Mouse (Mus musculus): ENCODE results near the gene Umodl1. TPM values are rescaled to one million over a fixed set of nuclear protein-coding genes. Genes with fewer than 3 reads are reported as not detected.
A peak's percentile ranks its signal among the peaks of the same experiment; 100 is the strongest.

Umodl1 gene
- total and polyA plus RNA-seq, 2 experiments: not detected

DNA sequence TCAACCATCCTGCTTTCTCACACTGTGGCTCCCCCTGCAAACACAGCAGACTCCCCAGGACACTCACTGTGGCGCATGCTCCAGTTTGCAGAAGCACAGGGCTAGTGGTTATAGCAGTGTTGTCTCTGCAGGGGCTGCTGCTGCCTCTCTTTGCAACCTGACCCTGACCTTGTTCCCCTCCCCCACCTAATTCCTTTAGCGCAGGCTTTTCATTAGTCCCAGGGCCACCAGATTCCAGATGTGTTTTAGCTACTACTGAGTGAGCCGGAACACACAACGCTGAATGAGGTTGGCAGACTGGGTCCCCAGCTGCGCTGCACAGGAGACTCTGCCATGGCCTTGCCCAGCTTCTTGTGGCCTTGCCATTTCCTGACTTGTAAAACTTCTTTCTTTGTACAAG lies 46.5 kb downstream of the Umodl1 start:
- H3K36me3 ChIP-seq (ENCODE audit: control insufficient read depth, insufficient read depth, low read length): no peaks in the 10 kb centered on the region
- H3K27me3 ChIP-seq (ENCODE audit: control insufficient read depth, insufficient read depth, low read length): no peaks in the 10 kb centered on the region
- no peaks in the 10 kb centered on the region for H3K79me2 ChIP-seq (ENCODE audit: control insufficient read depth, insufficient read depth, low read length)
- TF ChIP-seq POLR2A (IDR thresholded peaks at IDR 0.05; ENCODE audit: extremely low read depth, insufficient read depth, low read length): no peak
- TF ChIP-seq CTCF (IDR thresholded peaks at IDR 0.05; ENCODE audit: low read depth, low read length): no peak
- WGBS: 54% methylated on average over 5 of the region's 5 CpGs
- H3K9ac ChIP-seq (ENCODE audit: low read depth, low read length): no peak overlapping the region
- H3K27ac ChIP-seq (replicated peaks; ENCODE audit: insufficient read depth, low read depth, low read length): no peak overlapping the region
- DNase-seq (ENCODE audit: extremely low read depth, low read depth, low spot score): no peak
- no peaks in the 10 kb centered on the region for H3K4me1 ChIP-seq (ENCODE audit: control insufficient read depth, insufficient read depth, low read length)
- H3K4me3 ChIP-seq (ENCODE audit: insufficient read depth, low read depth, low read length): no peak overlapping the region

GRCm38 (mm10) chr17:31002613-31003012 lies 48.2 kb downstream of the Umodl1 start:
- no peaks in the 10 kb centered on the region for H3K36me3 ChIP-seq (ENCODE audit: control insufficient read depth, insufficient read depth, low read length)
- no peak overlapping the region for H3K9ac ChIP-seq (ENCODE audit: low read depth, low read length)
- TF ChIP-seq POLR2A (IDR thresholded peaks at IDR 0.05; ENCODE audit: extremely low read depth, insufficient read depth, low read length) (no peak), CTCF (IDR thresholded peaks at IDR 0.05; ENCODE audit: low read depth, low read length) (no peak)
- peak overlapping the region; percentile 43; the same call in 1 of the 2 replicates for H3K27ac ChIP-seq (replicated peaks; ENCODE audit: insufficient read depth, low read depth, low read length)
- no peak overlapping the region for H3K4me3 ChIP-seq (ENCODE audit: insufficient read depth, low read depth, low read length)
- no peaks in the 10 kb centered on the region for H3K79me2 ChIP-seq (ENCODE audit: control insufficient read depth, insufficient read depth, low read length)
- H3K4me1 ChIP-seq (ENCODE audit: control insufficient read depth, insufficient read depth, low read length): no peaks in the 10 kb centered on the region
- DNase-seq (ENCODE audit: extremely low read depth, low read depth, low spot score): no peak
- WGBS: 83% methylated on average over 5 of the region's 5 CpGs
- H3K27me3 ChIP-seq (ENCODE audit: control insufficient read depth, insufficient read depth, low read length): no peaks in the 10 kb centered on the region

GRCm38 (mm10) chr17:31005284-31005683 lies 50.8 kb downstream of the Umodl1 start:
- Histone ChIP-seq H3K27ac (replicated peaks; ENCODE audit: insufficient read depth, low read depth, low read length) (no peak overlapping the region), H3K9ac (ENCODE audit: low read depth, low read length) (no peak overlapping the region), H3K36me3 (ENCODE audit: control insufficient read depth, insufficient read depth, low read length) (no peaks in the 10 kb centered on the region), H3K27me3 (ENCODE audit: control insufficient read depth, insufficient read depth, low read length) (no peaks in the 10 kb centered on the region), H3K4me3 (ENCODE audit: insufficient read depth, low read depth, low read length) (no peak overlapping the region), H3K4me1 (ENCODE audit: control insufficient read depth, insufficient read depth, low read length) (no peaks in the 10 kb centered on the region), H3K79me2 (ENCODE audit: control insufficient read depth, insufficient read depth, low read length) (no peaks in the 10 kb centered on the region)
- 85% methylated on average over 2 of the region's 2 CpGs for WGBS
- DNase-seq (ENCODE audit: extremely low read depth, low read depth, low spot score): peak; percentile 15
- no peak for TF ChIP-seq CTCF (IDR thresholded peaks at IDR 0.05; ENCODE audit: low read depth, low read length)
- TF ChIP-seq POLR2A (IDR thresholded peaks at IDR 0.05; ENCODE audit: extremely low read depth, insufficient read depth, low read length): no peak

GRCm38 (mm10) chr17:31007357-31007756 lies 52.9 kb downstream of the Umodl1 start:
- H3K4me1 ChIP-seq (ENCODE audit: control insufficient read depth, insufficient read depth, low read length): no peaks in the 10 kb centered on the region
- no peaks in the 10 kb centered on the region for H3K27me3 ChIP-seq (ENCODE audit: control insufficient read depth, insufficient read depth, low read length)
- 71% methylated on average over 3 of the region's 3 CpGs for WGBS
- H3K79me2 ChIP-seq (ENCODE audit: control insufficient read depth, insufficient read depth, low read length): no peaks in the 10 kb centered on the region
- no peak overlapping the region for H3K27ac ChIP-seq (replicated peaks; ENCODE audit: insufficient read depth, low read depth, low read length)
- no peak for TF ChIP-seq CTCF (IDR thresholded peaks at IDR 0.05; ENCODE audit: low read depth, low read length)
- TF ChIP-seq POLR2A (IDR thresholded peaks at IDR 0.05; ENCODE audit: extremely low read depth, insufficient read depth, low read length): no peak
- no peak overlapping the region for H3K4me3 ChIP-seq (ENCODE audit: insufficient read depth, low read depth, low read length)
- H3K36me3 ChIP-seq (ENCODE audit: control insufficient read depth, insufficient read depth, low read length): no peaks in the 10 kb centered on the region
- no peak for DNase-seq (ENCODE audit: extremely low read depth, low read depth, low spot score)
- H3K9ac ChIP-seq (ENCODE audit: low read depth, low read length): no peak overlapping the region

DNA sequence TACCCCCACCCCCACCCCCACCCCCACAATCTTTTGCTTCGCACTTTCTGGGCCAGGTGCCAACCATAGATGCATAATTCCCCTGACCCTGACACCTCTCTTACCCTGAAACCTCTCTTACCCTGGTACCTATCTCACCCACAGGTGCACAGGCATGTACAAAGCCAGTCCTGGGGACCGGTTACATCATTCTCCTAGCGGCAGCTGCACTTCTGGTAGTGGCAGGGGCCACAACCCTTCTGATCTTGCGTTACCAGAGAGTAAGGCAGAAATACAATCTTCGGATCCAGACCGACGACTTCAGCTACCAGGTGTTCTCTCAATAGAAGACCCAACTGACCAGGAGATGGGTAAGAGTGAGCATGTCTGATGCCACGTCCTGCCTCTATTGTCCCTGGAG lies 54.0 kb downstream of the Umodl1 start:
- H3K4me3 ChIP-seq (ENCODE audit: insufficient read depth, low read depth, low read length): no peak overlapping the region
- DNase-seq (ENCODE audit: extremely low read depth, low read depth, low spot score): no peak
- no peak overlapping the region for H3K27ac ChIP-seq (replicated peaks; ENCODE audit: insufficient read depth, low read depth, low read length)
- H3K27me3 ChIP-seq (ENCODE audit: control insufficient read depth, insufficient read depth, low read length): no peaks in the 10 kb centered on the region
- TF ChIP-seq POLR2A (IDR thresholded peaks at IDR 0.05; ENCODE audit: extremely low read depth, insufficient read depth, low read length) (no peak), CTCF (IDR thresholded peaks at IDR 0.05; ENCODE audit: low read depth, low read length) (no peak)
- H3K4me1 ChIP-seq (ENCODE audit: control insufficient read depth, insufficient read depth, low read length): no peaks in the 10 kb centered on the region
- H3K79me2 ChIP-seq (ENCODE audit: control insufficient read depth, insufficient read depth, low read length): no peaks in the 10 kb centered on the region
- H3K9ac ChIP-seq (ENCODE audit: low read depth, low read length): no peak overlapping the region
- no peaks in the 10 kb centered on the region for H3K36me3 ChIP-seq (ENCODE audit: control insufficient read depth, insufficient read depth, low read length)
- WGBS: 78% methylated on average over 8 of the region's 8 CpGs

DNA sequence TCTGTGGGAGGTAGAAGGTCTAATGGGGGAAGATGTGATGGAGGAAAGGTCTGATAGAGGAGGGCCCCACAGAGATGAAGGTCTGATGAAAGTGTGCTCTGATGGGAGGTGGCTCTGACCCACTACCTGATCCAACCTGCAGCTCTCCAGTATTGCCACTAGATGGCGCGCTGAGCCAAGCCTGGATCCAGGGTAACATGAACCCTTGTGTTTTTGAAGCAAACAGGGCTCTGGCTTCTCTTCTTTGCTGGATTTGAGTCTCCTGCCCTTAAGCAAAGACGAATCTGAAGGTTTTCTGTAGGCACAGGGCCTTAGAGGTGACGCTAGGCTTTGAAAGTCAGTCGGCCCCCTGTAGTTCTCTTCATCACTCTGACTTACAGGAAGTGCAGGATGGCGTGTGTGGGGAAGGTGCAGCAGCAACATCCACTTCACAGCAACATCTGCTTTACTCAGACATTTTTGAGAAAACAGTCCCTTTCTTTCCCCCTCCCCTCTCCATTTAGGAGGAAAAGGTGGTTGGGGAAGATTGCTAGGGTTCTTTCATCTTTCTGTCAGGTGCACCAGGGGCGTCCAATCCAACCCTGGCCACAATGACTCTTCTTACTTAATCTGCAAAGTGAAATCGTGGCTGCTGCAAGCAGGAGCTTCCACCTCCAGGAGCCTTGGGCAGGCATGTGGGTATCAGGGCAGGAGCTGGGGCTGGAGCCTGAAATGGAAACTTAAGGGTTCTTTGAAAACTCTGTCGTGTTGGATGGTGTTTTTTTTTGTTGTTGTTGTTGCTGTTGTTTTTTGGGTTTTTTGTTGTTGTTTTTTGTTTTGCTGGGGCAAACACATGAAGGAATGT lies 57.3 kb downstream of the Umodl1 start:
- no peaks in the 10 kb centered on the region for H3K79me2 ChIP-seq (ENCODE audit: control insufficient read depth, insufficient read depth, low read length)
- no peaks in the 10 kb centered on the region for H3K4me1 ChIP-seq (ENCODE audit: control insufficient read depth, insufficient read depth, low read length)
- no peaks in the 10 kb centered on the region for H3K36me3 ChIP-seq (ENCODE audit: control insufficient read depth, insufficient read depth, low read length)
- DNase-seq (ENCODE audit: extremely low read depth, low read depth, low spot score): no peak
- no peak overlapping the region for H3K4me3 ChIP-seq (ENCODE audit: insufficient read depth, low read depth, low read length)
- H3K9ac ChIP-seq (ENCODE audit: low read depth, low read length): no peak overlapping the region
- TF ChIP-seq CTCF (IDR thresholded peaks at IDR 0.05; ENCODE audit: low read depth, low read length) (peak; percentile 98), POLR2A (IDR thresholded peaks at IDR 0.05; ENCODE audit: extremely low read depth, insufficient read depth, low read length) (no peak)
- 34% methylated on average over 9 of the region's 9 CpGs for WGBS
- no peak overlapping the region for H3K27ac ChIP-seq (replicated peaks; ENCODE audit: insufficient read depth, low read depth, low read length)
- H3K27me3 ChIP-seq (ENCODE audit: control insufficient read depth, insufficient read depth, low read length): no peaks in the 10 kb centered on the region
